Mouse (Mus musculus) activated CD4-positive, CD25-positive, alpha-beta regulatory T cell, adult 9 weeks (primary cell): ENCODE results near the gene Olfr11. TPM values are rescaled to one million over a fixed set of nuclear protein-coding genes. Genes with fewer than 3 reads are reported as not detected.

ENCODE experiments used
- polyA plus RNA-seq: library from polyadenylated mRNA; unstranded; fragments of 100-300 nt; shearing (Covaris generic); gene quantifications from one replicate; pipeline ENCODE4 v1.2.1, GENCODE M21; 2017

The Olfr11 gene
- not detected for polyA plus RNA-seq

GRCm38 (mm10) chr13:21642418-21642817 is at the start of gene Olfr11:
TSS of gene Olfr11 (minus strand) at chr13:21642518.

GRCm38 (mm10) chr13:21677305-21677704 is 35.0 kb upstream of the Olfr11 start, which contains the start of gene Olfr1360:
TSS of gene Olfr1360 (minus strand) at chr13:21677405.

GRCm38 (mm10) chr13:21663286-21663685 is 21.0 kb upstream of the Olfr11 start, which contains the start of gene Olfr1361:
TSS of gene Olfr1361 (minus strand) at chr13:21663386.

GRCm38 (mm10) chr13:21613922-21614321 is 28.4 kb downstream of the Olfr11 start, which contains the start of gene Olfr1362:
TSS of gene Olfr1362 (minus strand) at chr13:21614022.

Other genes with a start within 250 kb of the Olfr11 start
- 77.3 TPM for gene Zkscan3, start 239.8 kb downstream of the Olfr11 start, polyA plus RNA-seq
- gene Pgbd1, start 201.5 kb downstream of the Olfr11 start, polyA plus RNA-seq, result 0.72 TPM
- gene Zscan26, start 188.8 kb downstream of the Olfr11 start, polyA plus RNA-seq, result 10.4 TPM
- not detected for gene Nkapl, start 174.0 kb downstream of the Olfr11 start, polyA plus RNA-seq
- not detected for gene Zkscan4, start 163.6 kb downstream of the Olfr11 start, polyA plus RNA-seq
- gene Gm10065, start 163.1 kb downstream of the Olfr11 start, polyA plus RNA-seq, result not detected
- not detected for gene AK157302, start 147.3 kb downstream of the Olfr11 start, polyA plus RNA-seq
- gene Gm11273, start 141.1 kb downstream of the Olfr11 start, polyA plus RNA-seq, result 14.1 TPM
- 9.4 TPM for gene Zkscan8, start 111.4 kb downstream of the Olfr11 start, polyA plus RNA-seq
- gene Olfr1366, start 99.7 kb downstream of the Olfr11 start, polyA plus RNA-seq, result not detected
- not detected for gene Olfr1535, start 82.6 kb downstream of the Olfr11 start, polyA plus RNA-seq
- not detected for gene Olfr1364, start 60.8 kb downstream of the Olfr11 start, polyA plus RNA-seq
- gene Olfr1362, start 28.5 kb downstream of the Olfr11 start, polyA plus RNA-seq, result not detected
- gene Olfr1361, start 20.9 kb upstream of the Olfr11 start, polyA plus RNA-seq, result not detected
- not detected for gene Olfr1360, start 34.9 kb upstream of the Olfr11 start, polyA plus RNA-seq
- not detected for gene Olfr1359, start 55.6 kb upstream of the Olfr11 start, polyA plus RNA-seq
- not detected for gene Hist1h2bl, start 73.6 kb upstream of the Olfr11 start, polyA plus RNA-seq
- not detected for gene Hist1h2ai, start 73.9 kb upstream of the Olfr11 start, polyA plus RNA-seq
- gene Hist1h3h, start 75.1 kb upstream of the Olfr11 start, polyA plus RNA-seq, result not detected
- 0.72 TPM for gene Hist1h2bm, start 79.5 kb upstream of the Olfr11 start, polyA plus RNA-seq
- 0.42 TPM for gene Hist1h4j, start 92.5 kb upstream of the Olfr11 start, polyA plus RNA-seq
- 15.6 TPM for gene Hist1h4k, start 108.0 kb upstream of the Olfr11 start, polyA plus RNA-seq
- 2.0 TPM for gene Hist1h2ak, start 111.3 kb upstream of the Olfr11 start, polyA plus RNA-seq
- gene Hist1h2bn, start 111.6 kb upstream of the Olfr11 start, polyA plus RNA-seq, result 2.6 TPM
- gene Hist1h1b, start 138.1 kb upstream of the Olfr11 start, polyA plus RNA-seq, result 10.2 TPM
- not detected for gene Hist1h3i, start 140.9 kb upstream of the Olfr11 start, polyA plus RNA-seq
- not detected for gene Hist1h2an, start 144.7 kb upstream of the Olfr11 start, polyA plus RNA-seq
- gene Hist1h2bp, start 144.9 kb upstream of the Olfr11 start, polyA plus RNA-seq, result 1.8 TPM
- gene Hist1h2bq, start 167.7 kb upstream of the Olfr11 start, polyA plus RNA-seq, result 9.2 TPM
- not detected for gene Hist1h2ao, start 167.9 kb upstream of the Olfr11 start, polyA plus RNA-seq
- gene Hist1h4m, start 169.2 kb upstream of the Olfr11 start, polyA plus RNA-seq, result 32.8 TPM
- gene Hist1h4n, start 189.7 kb upstream of the Olfr11 start, polyA plus RNA-seq, result 20.2 TPM
- gene Hist1h2ap, start 191.0 kb upstream of the Olfr11 start, polyA plus RNA-seq, result 122 TPM
- gene Hist1h2br, start 191.2 kb upstream of the Olfr11 start, polyA plus RNA-seq, result 8.9 TPM